Mouse (Mus musculus) heart, embryonic 16.5 days (tissue): ENCODE measurements around the gene Nomo1. TPM values are rescaled to one million over a fixed set of nuclear protein-coding genes. Genes with fewer than 3 reads are reported as not detected.

Source experiments
- ATAC-seq: fragments of 200-750 bp; cut with Nextera tagmentation; replicated peaks from 2 replicates; pipeline ENCODE4 v1.8.0; 2017; ENCODE audit warnings: moderate number of reproducible peaks; ENCODE audit not compliant: insufficient read depth, low FRiP score; ENCODE audit errors: extremely low read depth
- H3K27ac ChIP-seq: fragments of 300-500 bp; sonication (generic); 2 replicates; pipeline ENCODE4 v1.5.1; 2014; ENCODE audit warnings: mild to moderate bottlenecking, low read length, control low read depth, moderate library complexity
- H3K27me3 ChIP-seq: fragments of 300-500 bp; sonication (generic); 2 replicates; pipeline ENCODE4 v1.6.1; 2014; ENCODE audit warnings: low read length, mixed read lengths; ENCODE audit not compliant: control insufficient read depth, insufficient read depth
- H3K36me3 ChIP-seq: fragments of 300-500 bp; sonication (generic); 2 replicates; pipeline ENCODE4 v1.6.1; 2014; ENCODE audit not compliant: control insufficient read depth, insufficient read depth
- H3K4me1 ChIP-seq: fragments of 300-500 bp; sonication (generic); 2 replicates; pipeline ENCODE4 v1.6.1; 2014; ENCODE audit warnings: low read length, mixed read lengths; ENCODE audit not compliant: control insufficient read depth, insufficient read depth
- H3K4me2 ChIP-seq: fragments of 300-500 bp; sonication (generic); 2 replicates; pipeline ENCODE4 v1.6.1; 2014; ENCODE audit warnings: low read depth, mild to moderate bottlenecking, control low read depth, low read length
- H3K4me3 ChIP-seq: fragments of 300-500 bp; sonication (generic); 2 replicates; pipeline ENCODE4 v1.5.1; 2014; ENCODE audit warnings: mild to moderate bottlenecking, control low read depth, low read length
- H3K9ac ChIP-seq: fragments of 300-500 bp; sonication (generic); 2 replicates; pipeline ENCODE4 v1.6.1; 2014; ENCODE audit warnings: low read length, control low read depth
- H3K9me3 ChIP-seq: fragments of 300-500 bp; sonication (generic); replicated peaks from 2 replicates; pipeline ENCODE4 v1.6.1; 2016; ENCODE audit warnings: low read length; ENCODE audit not compliant: control insufficient read depth
- whole genome bisulfite sequencing: fragments of 180-500 bp; shearing (Covaris S2); extraction: QIAGEN DNeasy Blood & Tissue Kit; methylation state at CpG from one replicate; pipeline ENCODE4 v1.1.7; 2014; 5-methylcytosine and 5-hydroxymethylcytosine counted together
- polyA plus RNA-seq: library from polyadenylated mRNA; unstranded; fragments of >200 nt; fragmentation: Nextera tagmentation; extraction: Ambion mirVana; gene quantifications from 2 replicates; pipeline ENCODE4 v1.2.1, GENCODE M21; 2015

The Nomo1 gene
- polyA plus RNA-seq, 1 experiment from 2014 or later = 36.2 TPM

DNA sequence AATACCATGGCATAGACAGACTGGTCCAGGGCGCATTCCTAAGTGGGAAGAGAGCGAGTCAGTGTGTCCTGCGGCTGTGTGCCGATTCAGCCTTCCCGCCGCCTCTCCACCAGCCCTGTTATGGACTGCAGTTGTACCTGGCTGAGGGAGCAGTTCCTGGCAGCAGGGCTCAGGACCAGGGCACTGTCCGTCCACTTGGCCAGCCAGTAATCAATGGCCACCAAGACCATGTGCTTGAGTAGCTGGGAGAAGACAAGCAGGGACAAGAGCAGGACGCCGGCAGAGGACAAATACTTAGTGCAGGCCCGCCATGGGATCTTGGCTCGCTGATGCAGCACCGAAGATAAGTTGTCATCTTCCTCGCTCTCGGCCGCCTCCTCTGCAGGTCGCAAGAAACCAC lies 83.5 kb downstream of the Nomo1 start:
- no peaks in the 10 kb centered on the region for H3K36me3 ChIP-seq
- no peak overlapping the region for H3K9ac ChIP-seq
- WGBS = 77% methylated on average over 16 of the region's 16 CpGs
- peak overlapping the region; percentile 78 for H3K27ac ChIP-seq
- ATAC-seq = no peak
- peaks cover 37% of the 10 kb centered on the region for H3K4me1 ChIP-seq
- no peak overlapping the region for H3K4me2 ChIP-seq
- 0 out of 2 replicates have a peak, but pooled peaks cover 3% of the 10 kb centered on the region for H3K9me3 ChIP-seq
- H3K4me3 ChIP-seq = no peak overlapping the region
- no peaks in the 10 kb centered on the region; the same call in 1 of the 2 replicates for H3K27me3 ChIP-seq

DNA sequence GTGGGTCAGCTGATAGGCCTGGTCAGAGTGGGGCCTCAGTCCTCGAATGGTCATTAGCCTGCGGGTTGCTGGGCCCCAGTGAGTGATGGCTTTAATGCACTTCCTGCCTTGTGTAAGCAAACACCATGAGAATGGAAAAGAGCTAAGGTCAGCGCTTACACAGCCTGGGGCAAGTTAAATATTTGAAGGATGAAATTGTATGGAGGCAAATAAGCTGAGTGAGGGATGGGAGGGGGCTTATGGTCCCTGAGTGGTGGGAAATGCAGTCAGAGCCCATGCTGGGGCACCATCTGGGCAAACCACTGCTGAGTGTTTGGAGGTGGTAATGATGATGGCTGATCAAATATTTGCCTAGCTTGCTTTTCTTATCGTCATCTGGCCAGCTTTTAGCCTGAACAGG lies 89.5 kb downstream of the Nomo1 start:
- Histone ChIP-seq H3K9me3 (peaks cover 6% of the 10 kb centered on the region; the same call in 1 of the 2 replicates), H3K27ac (no peak overlapping the region), H3K4me3 (no peak overlapping the region), H3K4me2 (no peak overlapping the region), H3K9ac (no peak overlapping the region), H3K4me1 (peaks cover 14% of the 10 kb centered on the region), H3K27me3 (no peaks in the 10 kb centered on the region), H3K36me3 (peaks cover 6% of the 10 kb centered on the region; the same call in 1 of the 2 replicates)
- WGBS = 59% methylated on average over 4 of the region's 4 CpGs
- ATAC-seq = no peak

DNA sequence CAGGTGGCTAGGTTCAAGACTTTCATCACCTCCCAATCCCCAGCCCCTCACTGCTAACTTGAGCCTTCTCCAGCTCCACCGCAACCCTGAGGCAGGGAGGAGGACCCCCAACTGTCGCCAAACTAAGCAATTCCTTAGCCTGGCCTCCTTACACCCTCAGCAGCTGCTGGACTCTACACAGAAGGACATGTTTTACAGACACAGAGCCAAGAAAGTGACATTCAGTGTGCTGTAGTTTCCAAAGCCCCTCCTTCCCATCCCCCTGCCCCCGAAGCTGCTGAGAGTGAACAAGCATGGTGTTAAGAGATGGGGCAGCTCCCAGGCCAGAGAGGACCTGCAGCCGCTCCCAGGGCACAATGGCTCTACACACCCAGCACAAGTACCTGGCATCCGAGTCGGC lies 91.0 kb downstream of the Nomo1 start:
- Histone ChIP-seq H3K9me3 (peaks cover 6% of the 10 kb centered on the region; the same call in 1 of the 2 replicates), H3K27me3 (no peaks in the 10 kb centered on the region), H3K36me3 (peaks cover 6% of the 10 kb centered on the region; the same call in 1 of the 2 replicates), H3K4me1 (peaks cover 14% of the 10 kb centered on the region), H3K27ac (no peak overlapping the region), H3K4me3 (no peak overlapping the region), H3K4me2 (no peak overlapping the region), H3K9ac (no peak overlapping the region)
- ATAC-seq = no peak
- 70% methylated on average over 6 of the region's 6 CpGs for WGBS

DNA sequence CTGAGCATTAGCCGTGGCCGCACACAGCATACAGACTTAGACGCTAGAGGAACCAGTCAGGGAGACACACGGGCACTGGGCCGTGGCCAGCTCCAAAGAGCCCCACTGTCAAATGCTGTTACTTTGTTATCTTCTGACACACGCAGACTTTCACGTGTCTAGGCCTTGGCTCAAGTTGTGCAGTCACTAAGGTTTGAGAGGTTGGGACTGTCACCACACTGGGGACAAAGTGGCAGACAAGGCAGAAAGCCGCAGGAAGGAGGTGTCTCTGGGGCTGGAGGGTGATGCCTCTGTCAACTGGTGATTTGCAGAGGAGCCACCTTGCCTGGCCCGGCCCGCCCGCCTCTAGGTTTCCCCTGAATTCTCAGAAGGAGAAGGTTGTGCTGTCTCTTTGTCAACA lies 91.8 kb downstream of the Nomo1 start:
- H3K9ac ChIP-seq = no peak overlapping the region
- H3K27me3 ChIP-seq = no peaks in the 10 kb centered on the region
- 43% methylated on average over 11 of the region's 11 CpGs for WGBS
- H3K36me3 ChIP-seq = peaks cover 6% of the 10 kb centered on the region; the same call in 1 of the 2 replicates
- ATAC-seq = peak; percentile 87
- H3K4me2 ChIP-seq = no peak overlapping the region
- peak overlapping the region; percentile 47; the same call in 1 of the 2 replicates for H3K27ac ChIP-seq
- H3K9me3 ChIP-seq = peaks cover 6% of the 10 kb centered on the region; the same call in 1 of the 2 replicates
- H3K4me3 ChIP-seq = no peak overlapping the region
- peaks cover 14% of the 10 kb centered on the region for H3K4me1 ChIP-seq

DNA sequence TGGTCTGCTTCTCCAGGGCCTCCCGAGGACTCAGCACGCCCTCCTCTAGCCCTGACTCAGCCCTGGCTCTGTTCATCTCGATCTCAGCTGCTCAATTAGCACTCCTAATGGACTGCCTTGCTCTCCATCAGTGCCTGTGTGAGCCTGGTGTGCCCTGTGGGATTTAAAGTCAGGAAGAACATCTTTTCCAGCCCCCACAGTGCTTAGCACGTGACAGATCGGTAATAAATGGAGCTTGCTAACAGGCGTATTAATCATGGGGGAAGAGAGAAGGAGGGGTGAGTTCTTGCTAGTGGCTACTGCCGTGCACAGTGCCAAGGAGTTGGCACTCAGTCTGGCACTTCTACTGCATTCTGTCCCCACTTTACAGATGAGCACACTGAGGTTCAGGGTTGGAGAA lies 94.7 kb downstream of the Nomo1 start:
- WGBS = 67% methylated on average over 7 of the region's 7 CpGs
- Histone ChIP-seq H3K27ac (no peak overlapping the region), H3K4me1 (peaks cover 14% of the 10 kb centered on the region), H3K27me3 (no peaks in the 10 kb centered on the region), H3K4me2 (no peak overlapping the region), H3K36me3 (no peaks in the 10 kb centered on the region), H3K4me3 (no peak overlapping the region), H3K9ac (no peak overlapping the region), H3K9me3 (no peaks in the 10 kb centered on the region)
- no peak for ATAC-seq

DNA sequence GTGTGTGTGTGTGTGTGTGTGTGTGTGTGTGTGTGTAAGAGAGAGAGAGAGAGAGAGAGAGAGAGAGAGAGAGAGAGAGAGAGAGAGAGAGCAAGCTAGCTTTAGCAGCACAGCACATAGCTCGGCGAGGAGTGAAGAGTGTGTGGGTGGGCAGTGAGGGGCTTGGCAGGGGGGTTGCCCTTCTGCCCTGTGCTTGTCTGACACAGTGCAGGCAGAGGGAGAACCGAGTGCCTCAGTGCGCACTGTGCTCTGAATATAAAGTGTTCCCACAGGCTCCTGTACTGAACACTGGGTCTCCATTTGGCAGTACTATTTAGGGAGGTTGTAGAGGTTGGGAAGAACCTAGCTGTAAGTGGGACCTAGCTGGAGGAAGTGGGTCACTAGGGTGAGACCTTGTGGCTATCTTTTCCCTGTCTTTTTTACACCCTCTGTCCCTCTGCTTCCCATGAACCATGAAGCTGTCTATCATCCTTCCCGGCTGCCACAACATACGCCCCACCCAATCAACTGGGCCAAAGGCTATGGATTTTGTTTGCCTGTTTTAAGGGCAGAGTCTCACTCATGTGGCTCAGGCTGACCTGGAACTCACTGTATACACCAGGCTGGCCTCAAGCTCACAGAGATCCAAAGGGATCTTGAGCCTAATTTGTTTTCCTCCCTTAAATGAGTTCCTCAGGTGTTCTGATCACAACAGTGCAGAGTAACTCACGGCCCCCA lies 96.1 kb downstream of the Nomo1 start:
- no peak for ATAC-seq
- WGBS = 51% methylated on average over 7 of the region's 7 CpGs
- no peak overlapping the region for H3K4me3 ChIP-seq
- H3K27me3 ChIP-seq = no peaks in the 10 kb centered on the region
- H3K36me3 ChIP-seq = no peaks in the 10 kb centered on the region
- no peak overlapping the region for H3K27ac ChIP-seq
- peaks cover 17% of the 10 kb centered on the region for H3K4me1 ChIP-seq
- H3K9me3 ChIP-seq = no peaks in the 10 kb centered on the region
- H3K9ac ChIP-seq = no peak overlapping the region
- H3K4me2 ChIP-seq = no peak overlapping the region

DNA sequence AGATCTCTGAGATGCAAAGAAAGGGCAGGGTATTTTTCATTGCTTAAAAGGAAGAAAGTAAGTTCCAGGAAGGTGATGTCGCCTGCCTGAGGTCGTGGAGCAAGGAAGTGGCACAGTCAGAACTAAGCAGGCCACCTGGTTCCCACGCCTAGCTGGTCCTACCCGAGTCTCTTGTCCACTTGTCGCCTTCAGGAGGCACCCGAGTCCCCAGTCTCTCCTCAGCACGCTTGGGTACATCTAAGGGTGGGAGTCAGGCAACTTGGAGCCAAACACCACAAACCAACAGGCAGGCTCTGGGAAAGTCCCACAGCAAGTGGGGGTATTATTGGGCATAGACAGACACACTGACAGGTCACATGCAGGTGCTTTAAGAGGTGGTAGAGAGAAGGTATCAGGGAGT lies 97.2 kb downstream of the Nomo1 start:
- Histone ChIP-seq H3K4me3 (no peak overlapping the region), H3K4me1 (peaks cover 8% of the 10 kb centered on the region), H3K36me3 (no peaks in the 10 kb centered on the region), H3K27ac (no peak overlapping the region), H3K27me3 (no peaks in the 10 kb centered on the region), H3K4me2 (no peak overlapping the region), H3K9me3 (no peaks in the 10 kb centered on the region), H3K9ac (no peak overlapping the region)
- WGBS = 55% methylated on average over 7 of the region's 7 CpGs
- no peak for ATAC-seq

DNA sequence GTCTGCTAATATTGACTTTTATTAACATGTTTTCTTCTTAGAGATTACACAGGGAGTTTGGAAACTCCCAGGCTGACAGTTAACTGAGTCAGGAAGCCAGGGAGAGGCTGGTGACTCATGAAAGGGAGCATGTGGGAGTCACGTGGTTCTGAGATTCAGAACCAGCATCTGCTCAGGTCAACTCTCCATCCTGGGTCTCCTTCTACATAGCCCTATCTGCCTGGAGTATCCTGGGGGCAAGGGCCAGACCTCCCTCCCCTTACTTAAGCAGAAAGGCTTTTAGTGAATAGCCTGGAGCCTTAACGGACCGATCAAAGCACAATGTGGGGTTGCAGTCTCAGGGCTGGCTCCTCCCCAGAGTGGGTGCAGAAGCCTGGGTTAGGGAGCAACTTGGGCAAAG lies 97.8 kb downstream of the Nomo1 start:
- Histone ChIP-seq H3K4me1 (peaks cover 8% of the 10 kb centered on the region; the same call in 1 of the 2 replicates), H3K9ac (no peak overlapping the region), H3K4me3 (no peak overlapping the region), H3K4me2 (no peak overlapping the region), H3K9me3 (no peaks in the 10 kb centered on the region), H3K27me3 (no peaks in the 10 kb centered on the region), H3K27ac (no peak overlapping the region), H3K36me3 (no peaks in the 10 kb centered on the region)
- 37% methylated on average over 3 of the region's 3 CpGs for WGBS
- no peak for ATAC-seq

DNA sequence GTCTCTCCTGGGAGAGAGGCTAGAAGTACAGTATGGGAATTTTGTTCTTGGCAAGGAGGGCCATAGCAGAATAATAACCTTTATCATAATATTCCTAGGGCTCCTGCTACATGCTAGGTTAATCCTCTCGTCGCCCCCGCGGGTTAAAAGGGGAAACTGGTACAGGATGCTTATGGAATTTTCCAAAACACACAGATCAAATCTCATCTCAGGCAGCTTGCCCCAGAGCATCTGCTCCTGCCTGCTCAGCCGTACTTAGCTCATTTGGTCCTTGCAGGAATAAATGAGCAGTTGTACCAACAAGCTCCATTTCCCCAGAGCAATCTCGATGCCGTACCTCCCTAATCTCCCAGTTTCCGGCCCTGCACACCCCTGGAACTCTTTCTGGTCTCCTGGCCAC lies 98.3 kb downstream of the Nomo1 start:
- no peak for ATAC-seq
- H3K27me3 ChIP-seq = no peaks in the 10 kb centered on the region

More for the DNA sequence above, 98.3 kb downstream of the Nomo1 start:
- H3K36me3 ChIP-seq = no peaks in the 10 kb centered on the region
- 65% methylated on average over 8 of the region's 8 CpGs for WGBS
- H3K4me2 ChIP-seq = no peak overlapping the region
- H3K9me3 ChIP-seq = no peaks in the 10 kb centered on the region
- H3K4me3 ChIP-seq = no peak overlapping the region
- H3K9ac ChIP-seq = no peak overlapping the region
- H3K4me1 ChIP-seq = peaks cover 8% of the 10 kb centered on the region; the same call in 1 of the 2 replicates
- no peak overlapping the region for H3K27ac ChIP-seq
